Mouse (Mus musculus): Measurements from ENCODE around the gene Dennd4a.

GRCm38 (mm10) chr9:64941650-64942049, 130.5 kb downstream of the Dennd4a start:
- TF ChIP-seq CTCF (IDR thresholded peaks at IDR 0.05; ENCODE audit: insufficient read depth, low read depth, low read length), result no peak
- no peak for TF ChIP-seq POLR2A (IDR thresholded peaks at IDR 0.05; ENCODE audit: insufficient read depth, low read depth, low read length)
